Mouse (Mus musculus): Measurements from ENCODE around the gene Mdh2. TPM values are rescaled to one million over a fixed set of nuclear protein-coding genes. Genes with fewer than 3 reads are reported as not detected.

Mdh2 gene
- polyA plus RNA-seq (2015; fragmentation: Nextera tagmentation; extraction: Ambion mirVana) = 330 and 449 TPM in 2 replicates

DNA sequence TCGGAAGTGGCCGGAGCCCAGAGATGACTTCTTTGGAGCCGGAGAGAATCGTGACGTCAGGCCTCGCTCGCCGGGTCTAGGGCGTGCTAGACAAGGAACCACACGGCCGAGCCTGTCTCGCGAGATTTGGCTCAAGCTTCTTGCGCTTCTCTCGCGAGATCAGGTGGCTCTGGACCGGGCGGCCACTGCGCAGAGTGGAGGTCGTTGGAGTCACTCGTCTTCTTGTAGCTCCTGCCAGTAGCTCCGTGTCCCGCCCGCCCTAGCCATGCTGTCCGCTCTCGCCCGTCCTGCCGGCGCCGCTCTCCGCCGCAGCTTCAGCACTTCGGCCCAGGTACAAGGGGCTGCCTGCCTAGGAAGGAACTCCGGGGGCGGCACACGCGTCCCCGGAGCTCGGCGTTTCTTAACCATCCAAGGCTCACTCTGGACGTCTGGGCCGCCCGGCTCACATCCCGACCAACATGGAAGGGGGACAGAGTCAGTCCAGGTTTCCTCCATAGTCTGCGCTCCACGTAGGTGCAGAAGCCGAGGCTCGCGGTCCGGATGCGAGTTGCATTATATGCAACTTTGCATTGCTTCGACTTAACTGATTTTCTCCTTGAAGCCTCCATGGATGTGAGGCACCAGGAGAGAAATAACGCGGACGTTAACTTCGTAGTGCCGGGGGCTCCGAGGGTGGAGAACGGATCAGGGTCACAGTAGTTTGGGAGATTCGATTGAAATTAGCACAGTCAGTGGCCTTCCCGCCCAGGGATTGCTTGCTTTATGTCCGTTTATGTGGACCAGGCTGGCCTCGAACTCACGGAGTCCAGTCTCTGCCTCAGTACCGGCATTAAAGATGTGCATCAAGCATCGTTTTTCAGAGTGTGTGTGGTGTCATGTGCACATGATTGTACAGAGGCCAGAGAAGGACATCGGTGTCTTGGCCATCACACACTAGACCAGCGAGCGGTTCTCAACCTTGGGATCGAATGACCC, at the start of gene Mdh2:
TSS of gene Mdh2 (plus strand) at position 10 of the 975 bp plus-strand sequence.

DNA sequence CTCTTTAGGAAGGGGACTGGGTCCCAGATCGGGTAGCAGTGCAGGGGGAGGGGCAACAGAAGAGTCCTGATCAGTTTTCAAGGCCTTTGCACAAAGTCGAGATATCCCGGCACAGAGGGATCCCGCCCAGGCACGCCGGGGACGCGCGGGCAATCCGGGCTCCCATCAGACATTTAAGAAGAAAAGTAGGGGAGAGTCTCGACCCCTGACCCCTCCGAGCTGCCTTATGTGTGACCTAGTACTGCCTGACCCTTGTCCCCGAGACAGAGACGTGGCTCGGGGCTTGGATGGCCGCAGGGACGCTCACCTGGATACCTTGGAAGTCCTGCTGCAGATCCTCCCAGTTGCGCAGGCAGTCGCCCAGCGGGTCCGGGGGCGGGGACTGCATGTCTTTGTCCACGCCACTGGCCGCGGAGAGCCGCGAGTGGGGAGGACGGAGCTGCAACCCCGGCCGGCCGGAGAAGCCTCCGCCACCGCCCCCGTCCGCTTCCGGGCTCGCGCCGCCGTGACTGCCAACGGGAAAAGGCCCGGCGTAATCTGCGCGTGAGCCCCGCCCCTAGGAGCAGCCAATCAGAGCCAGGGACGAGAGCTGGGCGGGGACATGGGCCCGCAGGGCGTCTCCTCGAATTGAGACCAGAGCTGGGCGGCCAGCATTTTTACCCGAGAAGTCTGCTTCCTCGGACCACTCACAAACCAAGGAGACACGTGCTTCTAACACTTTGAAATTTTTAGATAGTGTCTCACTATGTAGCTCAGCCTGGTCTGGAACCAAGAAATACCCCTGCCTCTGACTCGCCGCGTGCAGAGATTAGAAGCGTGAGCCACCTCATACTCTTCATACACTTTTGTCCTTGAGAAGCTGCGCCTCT, 34.3 kb upstream of the Mdh2 start, which contains the start of gene Tmem120a:
TSS of gene Tmem120a (minus strand) at position 708 of the 869 bp plus-strand sequence.

DNA sequence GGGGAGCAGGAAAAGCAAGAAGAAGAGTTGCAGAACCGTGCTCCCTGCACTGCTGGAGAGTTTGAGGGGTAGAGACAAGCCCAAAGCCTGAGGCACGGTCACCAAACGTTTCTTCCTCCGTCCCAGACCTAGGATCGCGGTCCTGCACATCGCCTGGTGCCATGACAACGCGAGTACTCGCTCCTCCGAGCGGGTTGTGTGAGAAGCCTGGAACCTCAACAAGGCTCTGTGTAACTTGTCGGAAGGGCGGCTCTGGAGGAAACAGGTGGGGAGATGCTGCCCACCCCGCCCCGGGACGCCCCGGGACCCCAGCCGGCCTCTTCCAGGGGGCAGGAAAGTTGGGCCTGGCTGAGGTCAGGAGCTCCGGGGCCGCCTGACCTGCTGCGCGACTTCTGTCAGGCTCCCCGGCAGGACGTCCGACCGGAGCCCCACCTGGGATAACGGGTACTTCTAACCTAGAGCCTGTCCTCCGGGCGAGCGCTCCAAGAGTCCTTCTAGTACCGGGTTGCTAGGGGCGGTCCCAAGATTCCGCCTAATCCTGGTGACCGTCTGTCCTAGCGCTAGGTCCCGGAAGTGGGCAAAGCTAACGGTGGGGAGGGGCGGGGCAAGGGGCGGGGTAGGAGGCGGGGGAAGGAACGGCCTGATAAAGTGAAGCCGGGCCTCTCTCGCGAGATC, 347 bp upstream of the Mdh2 start, which contains the start of gene Styxl1:
TSS of gene Styxl1 (minus strand) at position 590 of the 675 bp plus-strand sequence.

DNA sequence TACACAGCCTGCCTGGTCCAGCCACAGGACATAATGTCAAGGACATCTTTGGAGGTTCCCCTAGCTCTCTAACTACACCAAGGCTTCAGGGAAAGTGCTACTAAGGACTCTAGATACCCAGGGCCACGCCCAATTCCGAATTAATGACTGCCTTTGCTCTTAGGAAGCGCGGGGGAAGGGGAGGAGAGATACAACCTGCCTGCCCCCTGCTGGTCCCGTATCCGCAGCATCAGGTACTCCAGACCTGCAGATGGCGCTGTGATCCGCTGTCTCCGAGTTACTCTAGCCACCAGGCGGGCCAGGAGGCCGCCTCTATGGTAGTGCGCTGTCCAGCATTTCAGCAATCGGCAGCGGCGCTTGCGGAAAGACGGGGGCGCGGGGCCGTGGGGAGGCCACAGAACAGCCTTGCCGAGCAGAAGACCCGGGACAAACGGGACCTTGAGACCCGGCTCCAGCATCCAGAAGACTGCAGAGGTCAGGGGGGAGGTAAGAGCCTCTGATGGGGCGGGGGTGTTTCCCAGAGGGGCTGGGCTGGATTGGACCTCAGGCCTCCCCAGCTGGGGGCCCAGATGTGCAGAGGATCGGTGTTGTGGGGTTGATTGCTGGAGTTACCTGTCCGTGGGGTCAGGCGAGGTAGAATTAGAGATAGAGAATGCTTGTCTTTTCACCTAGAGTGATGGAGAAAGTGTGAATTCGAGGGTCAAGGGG, 28.4 kb downstream of the Mdh2 start, which contains the start of gene Srrm3:
TSS of gene Srrm3 (plus strand) at position 336 of the 708 bp plus-strand sequence.

Small RNA genes within 50 kb of the gene (microRNA-seq; reads per million reads assigned to microRNA genes)
- not detected for gene Gm23268 (ENCODE audit: borderline replicate concordance, insufficient number of aligned reads)
- gene Mir7034 (ENCODE audit: borderline replicate concordance, insufficient number of aligned reads) = not detected

Other genes with a start within 250 kb of the Mdh2 start
- gene Hip1, start 233.4 kb upstream of the Mdh2 start, polyA plus RNA-seq (2015; fragmentation: Nextera tagmentation; extraction: Ambion mirVana) = 11.6 and 13.8 TPM in 2 replicates
- not detected in 2 replicates for gene Ccl26, start 214.9 kb upstream of the Mdh2 start, polyA plus RNA-seq (2015; fragmentation: Nextera tagmentation; extraction: Ambion mirVana)
- 6.2 and 13.4 TPM in 2 replicates for gene Ccl24, start 205.4 kb upstream of the Mdh2 start, polyA plus RNA-seq (2015; fragmentation: Nextera tagmentation; extraction: Ambion mirVana)
- 40.4 and 51.3 TPM in 2 replicates for gene Rhbdd2, start 145.9 kb upstream of the Mdh2 start, polyA plus RNA-seq (2015; fragmentation: Nextera tagmentation; extraction: Ambion mirVana)
- gene Por, start 108.4 kb upstream of the Mdh2 start, polyA plus RNA-seq (2015; fragmentation: Nextera tagmentation; extraction: Ambion mirVana) = 92.1 and 149 TPM in 2 replicates
- 50.0 and 60.7 TPM in 2 replicates for gene Tmem120a, start 34.0 kb upstream of the Mdh2 start, polyA plus RNA-seq (2015; fragmentation: Nextera tagmentation; extraction: Ambion mirVana)
- 2.1 and 2.2 TPM in 2 replicates for gene Styxl1, start 95 bp upstream of the Mdh2 start, polyA plus RNA-seq (2015; fragmentation: Nextera tagmentation; extraction: Ambion mirVana)
- 6.6 and 10.9 TPM in 2 replicates for gene Srrm3, start 28.4 kb downstream of the Mdh2 start, polyA plus RNA-seq (2015; fragmentation: Nextera tagmentation; extraction: Ambion mirVana)
- gene Hspb1, start 109.4 kb downstream of the Mdh2 start, polyA plus RNA-seq (2015; fragmentation: Nextera tagmentation; extraction: Ambion mirVana) = 149 and 244 TPM in 2 replicates
- gene Ywhag, start 156.1 kb downstream of the Mdh2 start, polyA plus RNA-seq (2015; fragmentation: Nextera tagmentation; extraction: Ambion mirVana) = 142 and 161 TPM in 2 replicates
- 3.2 and 7.0 TPM in 2 replicates for gene Ssc4d, start 196.1 kb downstream of the Mdh2 start, polyA plus RNA-seq (2015; fragmentation: Nextera tagmentation; extraction: Ambion mirVana)
- gene Zp3, start 201.6 kb downstream of the Mdh2 start, polyA plus RNA-seq (2015; fragmentation: Nextera tagmentation; extraction: Ambion mirVana) = 0.25 and 0.29 TPM in 2 replicates
- gene Dtx2, start 216.3 kb downstream of the Mdh2 start, polyA plus RNA-seq (2015; fragmentation: Nextera tagmentation; extraction: Ambion mirVana) = 13.9 and 15.5 TPM in 2 replicates